Mouse (Mus musculus): ENCODE measurements around the gene Mfsd11. TPM values are rescaled to one million over a fixed set of nuclear protein-coding genes. Genes with fewer than 3 reads are reported as not detected.

Mfsd11 gene
- polyA plus RNA-seq, 1 experiment: 109 TPM

GRCm38 (mm10) chr11:116814076-116814883, 38.0 kb upstream of the Mfsd11 start:
- Histone ChIP-seq H3K36me3 (ENCODE audit: control insufficient read depth, insufficient read depth, low read length) (no peaks in the 10 kb centered on the region), H3K4me3 (ENCODE audit: control insufficient read depth, low read depth, low read length) (no peak overlapping the region), H3K27ac (ENCODE audit: control insufficient read depth, insufficient read depth, low read depth, low read length) (peak overlapping the region; percentile 52; the same call in 1 of the 2 replicates), H3K27me3 (ENCODE audit: control insufficient read depth, insufficient read depth, low read length) (no peaks in the 10 kb centered on the region), H3K4me1 (ENCODE audit: control insufficient read depth, insufficient read depth, low read length) (peaks cover 5% of the 10 kb centered on the region)
- TF ChIP-seq POLR2A (IDR thresholded peaks at IDR 0.05; ENCODE audit: control insufficient read depth, low read depth, low read length): no peak
- no peak for TF ChIP-seq CTCF (IDR thresholded peaks at IDR 0.05; ENCODE audit: control insufficient read depth, insufficient read depth, insufficient replicate concordance, low read depth, low read length)

GRCm38 (mm10) chr11:116814884-116815415, 37.3 kb upstream of the Mfsd11 start:
- Histone ChIP-seq H3K36me3 (ENCODE audit: control insufficient read depth, insufficient read depth, low read length) (no peaks in the 10 kb centered on the region), H3K27ac (ENCODE audit: control insufficient read depth, insufficient read depth, low read depth, low read length) (peak overlapping the region; percentile 29), H3K4me3 (ENCODE audit: control insufficient read depth, low read depth, low read length) (no peak overlapping the region), H3K27me3 (ENCODE audit: control insufficient read depth, insufficient read depth, low read length) (no peaks in the 10 kb centered on the region), H3K4me1 (ENCODE audit: control insufficient read depth, insufficient read depth, low read length) (peaks cover 5% of the 10 kb centered on the region)
- TF ChIP-seq POLR2A (IDR thresholded peaks at IDR 0.05; ENCODE audit: control insufficient read depth, low read depth, low read length) (no peak), CTCF (IDR thresholded peaks at IDR 0.05; ENCODE audit: control insufficient read depth, insufficient read depth, insufficient replicate concordance, low read depth, low read length) (no peak)

- H3K27me3 ChIP-seq (ENCODE audit: control insufficient read depth, insufficient read depth, low read length): no peaks in the 10 kb centered on the region
- peak overlapping the region; percentile 56; the same call in 1 of the 2 replicates for H3K27ac ChIP-seq (ENCODE audit: control insufficient read depth, insufficient read depth, low read depth, low read length)
- no peak overlapping the region for H3K4me3 ChIP-seq (ENCODE audit: control insufficient read depth, low read depth, low read length)
- H3K36me3 ChIP-seq (ENCODE audit: control insufficient read depth, insufficient read depth, low read length): no peaks in the 10 kb centered on the region
- peaks cover under 1% of the 10 kb centered on the region for H3K4me1 ChIP-seq (ENCODE audit: control insufficient read depth, insufficient read depth, low read length)
- TF ChIP-seq CTCF (IDR thresholded peaks at IDR 0.05; ENCODE audit: control insufficient read depth, insufficient read depth, insufficient replicate concordance, low read depth, low read length) (no peak), POLR2A (IDR thresholded peaks at IDR 0.05; ENCODE audit: control insufficient read depth, low read depth, low read length) (no peak)
Observed at GRCm38 (mm10) chr11:116816769-116817168, 35.5 kb upstream of the Mfsd11 start.

GRCm38 (mm10) chr11:116817567-116817966, 34.7 kb upstream of the Mfsd11 start:
- Histone ChIP-seq H3K36me3 (ENCODE audit: control insufficient read depth, insufficient read depth, low read length) (no peaks in the 10 kb centered on the region), H3K27ac (ENCODE audit: control insufficient read depth, insufficient read depth, low read depth, low read length) (no peak overlapping the region), H3K27me3 (ENCODE audit: control insufficient read depth, insufficient read depth, low read length) (no peaks in the 10 kb centered on the region), H3K4me3 (ENCODE audit: control insufficient read depth, low read depth, low read length) (no peak overlapping the region), H3K4me1 (ENCODE audit: control insufficient read depth, insufficient read depth, low read length) (no peaks in the 10 kb centered on the region; the same call in 1 of the 2 replicates)
- TF ChIP-seq POLR2A (IDR thresholded peaks at IDR 0.05; ENCODE audit: control insufficient read depth, low read depth, low read length) (no peak), CTCF (IDR thresholded peaks at IDR 0.05; ENCODE audit: control insufficient read depth, insufficient read depth, insufficient replicate concordance, low read depth, low read length) (no peak)

- no peaks in the 10 kb centered on the region for H3K4me1 ChIP-seq (ENCODE audit: control insufficient read depth, insufficient read depth, low read length)
Observed at GRCm38 (mm10) chr11:116818722-116819121, 33.5 kb upstream of the Mfsd11 start.

GRCm38 (mm10) chr11:116819932-116820593, 32.2 kb upstream of the Mfsd11 start:
- Histone ChIP-seq H3K36me3 (ENCODE audit: control insufficient read depth, insufficient read depth, low read length) (no peaks in the 10 kb centered on the region), H3K27ac (ENCODE audit: control insufficient read depth, insufficient read depth, low read depth, low read length) (no peak overlapping the region), H3K4me3 (ENCODE audit: control insufficient read depth, low read depth, low read length) (no peak overlapping the region), H3K27me3 (ENCODE audit: control insufficient read depth, insufficient read depth, low read length) (no peaks in the 10 kb centered on the region), H3K4me1 (ENCODE audit: control insufficient read depth, insufficient read depth, low read length) (no peaks in the 10 kb centered on the region; the same call in 1 of the 2 replicates)
- TF ChIP-seq CTCF (IDR thresholded peaks at IDR 0.05; ENCODE audit: control insufficient read depth, insufficient read depth, insufficient replicate concordance, low read depth, low read length) (no peak), POLR2A (IDR thresholded peaks at IDR 0.05; ENCODE audit: control insufficient read depth, low read depth, low read length) (no peak)

More at GRCm38 (mm10) chr11:116818722-116819121, 33.5 kb upstream of the Mfsd11 start:
- no peak for TF ChIP-seq POLR2A (IDR thresholded peaks at IDR 0.05; ENCODE audit: control insufficient read depth, low read depth, low read length)
- no peak for TF ChIP-seq CTCF (IDR thresholded peaks at IDR 0.05; ENCODE audit: control insufficient read depth, insufficient read depth, insufficient replicate concordance, low read depth, low read length)
- Histone ChIP-seq H3K36me3 (ENCODE audit: control insufficient read depth, insufficient read depth, low read length) (no peaks in the 10 kb centered on the region), H3K27me3 (ENCODE audit: control insufficient read depth, insufficient read depth, low read length) (no peaks in the 10 kb centered on the region), H3K27ac (ENCODE audit: control insufficient read depth, insufficient read depth, low read depth, low read length) (no peak overlapping the region), H3K4me3 (ENCODE audit: control insufficient read depth, low read depth, low read length) (no peak overlapping the region)

All from testis, adult 2 months (tissue).